Mouse (Mus musculus) kidney, postnatal 0 days (tissue): ENCODE results near the gene Mrpl48. TPM values are rescaled to one million over a fixed set of nuclear protein-coding genes. Genes with fewer than 3 reads are reported as not detected.

Experiments
- ATAC-seq: fragments of 200-750 bp; cut with Nextera tagmentation; replicated peaks from 2 replicates; pipeline ENCODE4 v1.8.0; 2017; ENCODE audit warnings: low read depth, moderate number of reproducible peaks, moderate TSS enrichment, moderate library complexity; ENCODE audit not compliant: low FRiP score
- DNase-seq: peaks from one replicate; pipeline ENCODE4 v3.0.0-alpha.2; 2016; ENCODE audit warnings: low spot score
- H3K27ac ChIP-seq: fragments of 300-500 bp; sonication (generic); 2 replicates; pipeline ENCODE4 v1.5.1; 2014; ENCODE audit warnings: mild to moderate bottlenecking
- H3K27me3 ChIP-seq: fragments of 300-500 bp; sonication (generic); 2 replicates; pipeline ENCODE4 v1.6.1; 2014; ENCODE audit warnings: low read length, mixed read lengths; ENCODE audit not compliant: insufficient read depth
- H3K36me3 ChIP-seq: fragments of 300-500 bp; sonication (generic); 2 replicates; pipeline ENCODE4 v1.6.1; 2014; ENCODE audit warnings: low read length, mixed read lengths; ENCODE audit not compliant: insufficient read depth
- H3K4me1 ChIP-seq: fragments of 300-500 bp; sonication (generic); replicated peaks from 2 replicates; pipeline ENCODE4 v1.6.1; 2014; ENCODE audit warnings: antibody characterized with exemption, low read length, mixed read lengths; ENCODE audit not compliant: insufficient read depth
- H3K4me2 ChIP-seq: fragments of 300-500 bp; sonication (generic); 2 replicates; pipeline ENCODE4 v1.6.1; 2014; ENCODE audit warnings: mild to moderate bottlenecking, low read length, moderate library complexity, mixed read lengths
- H3K4me3 ChIP-seq: fragments of 300-500 bp; sonication (generic); replicated peaks from 2 replicates; pipeline ENCODE4 v1.5.1; 2014; ENCODE audit warnings: low read depth, low read length
- H3K9ac ChIP-seq: fragments of 300-500 bp; sonication (generic); 2 replicates; pipeline ENCODE4 v1.6.1; 2014; ENCODE audit warnings: low read depth, low read length
- H3K9me3 ChIP-seq: fragments of 300-500 bp; sonication (generic); replicated peaks from 2 replicates; pipeline ENCODE4 v1.6.1; 2016; ENCODE audit warnings: low read length, inconsistent platforms, mixed read lengths
- CTCF ChIP-seq: IDR thresholded peaks from 2 replicates; pipeline ENCODE4 v1.5.1; 2016; ENCODE audit warnings: antibody characterized with exemption, low read depth, mild to moderate bottlenecking, moderate library complexity
- WGBS: fragments of 180-500 bp; shearing (Covaris S2); extraction: QIAGEN DNeasy Blood & Tissue Kit; methylation state at CpG from one replicate; pipeline ENCODE4 v1.1.7; 2014; 5-methylcytosine and 5-hydroxymethylcytosine counted together
- polyA plus RNA-seq: library from polyadenylated mRNA; unstranded; fragments of >200 nt; fragmentation: Nextera tagmentation; extraction: Ambion mirVana; gene quantifications from 2 replicates; pipeline ENCODE4 v1.2.1, GENCODE M21; 2015

The Mrpl48 gene
- polyA plus RNA-seq, 1 experiment from 2014 or later: 107 TPM

DNA sequence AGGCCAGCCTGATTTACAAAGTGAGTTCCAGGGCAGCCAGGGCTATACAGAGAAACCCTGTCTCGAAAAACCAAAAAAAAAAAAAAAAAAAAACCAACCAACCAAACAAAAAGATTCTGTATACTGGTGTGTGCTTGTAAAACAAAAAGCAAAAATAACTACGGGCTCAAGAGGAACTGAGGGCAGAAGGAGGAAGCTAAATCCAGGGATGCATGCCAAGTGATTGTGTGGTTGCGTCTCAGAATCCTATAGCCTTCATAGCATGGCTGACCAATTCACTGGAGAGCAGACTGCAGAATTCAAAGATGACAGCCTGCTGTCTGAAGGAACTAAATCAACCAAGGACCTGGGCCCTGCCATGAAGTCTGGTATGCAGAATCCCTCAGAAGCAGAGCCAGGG, 73.9 kb downstream of the Mrpl48 start:
- peaks cover 5% of the 10 kb centered on the region for H3K36me3 ChIP-seq
- no peak overlapping the region for H3K27ac ChIP-seq
- H3K27me3 ChIP-seq: no peaks in the 10 kb centered on the region
- H3K4me1 ChIP-seq: peaks cover 4% of the 10 kb centered on the region; the same call in 1 of the 2 replicates
- DNase-seq (no peak), ATAC-seq (no peak)
- TF ChIP-seq CTCF: no peak
- H3K4me2 ChIP-seq: no peak overlapping the region
- 79% methylated on average over 3 of the region's 3 CpGs for WGBS
- H3K9me3 ChIP-seq: no peaks in the 10 kb centered on the region
- H3K4me3 ChIP-seq: no peak overlapping the region
- H3K9ac ChIP-seq: no peak overlapping the region

DNA sequence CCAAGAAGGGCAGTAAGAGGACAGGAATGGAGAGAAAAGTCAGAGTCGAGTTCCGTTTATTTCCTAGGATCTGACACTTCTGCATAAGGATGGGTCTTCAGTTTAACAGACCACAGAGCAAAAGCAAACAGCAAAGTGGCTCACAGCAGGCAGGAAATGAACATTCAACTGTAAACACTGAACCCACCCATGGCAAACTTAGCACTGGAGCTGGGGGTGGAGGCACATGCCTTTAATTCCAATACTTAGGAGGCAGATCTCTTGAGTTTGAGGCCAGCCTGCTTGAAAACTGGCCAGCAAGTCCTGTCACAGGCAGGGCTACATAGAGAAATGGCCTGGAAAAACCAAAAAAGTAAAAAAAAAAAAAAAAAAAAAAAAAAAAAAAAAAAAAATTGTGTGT, 74.6 kb downstream of the Mrpl48 start:
- Histone ChIP-seq H3K9me3 (no peaks in the 10 kb centered on the region), H3K27ac (no peak overlapping the region), H3K4me3 (no peak overlapping the region), H3K27me3 (no peaks in the 10 kb centered on the region), H3K36me3 (no peaks in the 10 kb centered on the region), H3K4me2 (no peak overlapping the region), H3K4me1 (peaks cover 4% of the 10 kb centered on the region; the same call in 1 of the 2 replicates), H3K9ac (no peak overlapping the region)
- no peak for ATAC-seq
- TF ChIP-seq CTCF: no peak
- WGBS: 68% methylated on average over 2 of the region's 2 CpGs
- no peak for DNase-seq

DNA sequence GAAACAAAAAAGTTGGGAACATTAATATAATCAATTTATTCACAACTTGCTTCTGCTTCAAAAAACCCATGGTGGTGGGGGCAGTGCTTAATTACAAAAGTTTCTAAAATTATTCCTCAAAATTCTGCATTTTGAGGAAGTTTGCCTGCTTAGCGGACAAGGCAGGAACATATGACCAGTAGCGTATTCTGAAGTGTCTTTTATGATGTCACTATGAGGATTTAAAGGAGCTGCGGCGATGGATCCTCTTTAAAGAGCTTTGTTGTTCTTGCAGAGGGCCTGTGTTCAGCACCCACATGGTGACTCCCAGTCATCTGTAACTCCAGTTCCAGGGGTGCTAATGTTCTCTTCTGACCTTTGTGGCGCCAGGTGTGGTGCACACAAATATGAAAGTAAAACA, 77.3 kb downstream of the Mrpl48 start:
- H3K4me1 ChIP-seq: no peaks in the 10 kb centered on the region
- H3K4me2 ChIP-seq: no peak overlapping the region
- H3K36me3 ChIP-seq: no peaks in the 10 kb centered on the region
- H3K27me3 ChIP-seq: no peaks in the 10 kb centered on the region
- no peak overlapping the region for H3K4me3 ChIP-seq
- H3K27ac ChIP-seq: no peak overlapping the region
- no peak for DNase-seq
- no peak for ATAC-seq
- WGBS: 89% methylated on average over 5 of the region's 5 CpGs
- no peak overlapping the region for H3K9ac ChIP-seq
- no peaks in the 10 kb centered on the region for H3K9me3 ChIP-seq
- no peak for TF ChIP-seq CTCF

DNA sequence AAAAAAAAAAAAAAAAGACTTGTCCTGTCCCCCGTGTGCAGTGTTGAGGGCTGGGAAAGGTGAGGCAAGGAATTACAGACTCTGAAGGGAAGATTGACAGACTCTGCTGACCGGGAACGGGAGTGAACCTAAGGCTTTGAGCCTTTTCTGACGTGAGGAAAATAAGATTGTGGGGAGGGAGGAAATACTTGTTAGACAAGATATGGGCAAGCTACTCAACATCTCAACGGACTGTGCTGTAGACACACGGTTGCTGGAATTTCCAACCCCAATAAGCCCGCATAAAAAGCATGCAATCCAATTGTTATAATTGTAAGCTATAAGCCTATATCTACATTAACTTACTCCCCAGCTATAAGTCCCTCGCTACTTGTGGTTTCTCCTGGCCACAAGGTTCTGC, 83.4 kb downstream of the Mrpl48 start:
- H3K36me3 ChIP-seq: no peaks in the 10 kb centered on the region
- no peak overlapping the region for H3K4me3 ChIP-seq
- no peak overlapping the region for H3K9ac ChIP-seq
- H3K27me3 ChIP-seq: no peaks in the 10 kb centered on the region
- no peak overlapping the region for H3K27ac ChIP-seq
- ATAC-seq (no peak), DNase-seq (no peak)
- no peak overlapping the region for H3K4me2 ChIP-seq
- H3K4me1 ChIP-seq: no peaks in the 10 kb centered on the region
- no peak for TF ChIP-seq CTCF
- H3K9me3 ChIP-seq: no peaks in the 10 kb centered on the region
- 67% methylated on average over 8 of the region's 8 CpGs for whole genome bisulfite sequencing

DNA sequence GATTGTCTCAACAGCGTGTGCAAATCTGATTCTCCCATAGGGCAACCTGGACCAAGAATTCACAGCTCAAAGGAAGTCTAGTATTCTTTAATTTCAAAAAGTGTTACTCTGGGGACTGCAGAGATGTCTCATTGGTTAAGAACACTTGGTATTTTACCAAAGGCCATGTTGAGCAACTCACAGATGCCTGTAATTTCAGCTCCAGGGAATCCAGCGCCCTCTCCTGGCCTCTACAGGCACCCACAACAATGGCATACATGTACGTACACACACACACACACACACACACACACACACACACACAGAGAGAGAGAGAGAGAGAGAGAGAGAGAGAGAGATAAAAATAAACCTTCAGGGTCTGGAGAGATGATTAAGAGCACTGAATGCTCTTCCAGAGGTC, 85.9 kb downstream of the Mrpl48 start:
- DNase-seq: no peak
- Histone ChIP-seq H3K4me3 (no peak overlapping the region), H3K36me3 (no peaks in the 10 kb centered on the region), H3K27ac (no peak overlapping the region), H3K27me3 (no peaks in the 10 kb centered on the region), H3K4me1 (no peaks in the 10 kb centered on the region), H3K9me3 (no peaks in the 10 kb centered on the region), H3K9ac (no peak overlapping the region), H3K4me2 (no peak overlapping the region)
- 70% methylated on average over 3 of the region's 3 CpGs for WGBS
- ATAC-seq: no peak
- no peak for TF ChIP-seq CTCF

DNA sequence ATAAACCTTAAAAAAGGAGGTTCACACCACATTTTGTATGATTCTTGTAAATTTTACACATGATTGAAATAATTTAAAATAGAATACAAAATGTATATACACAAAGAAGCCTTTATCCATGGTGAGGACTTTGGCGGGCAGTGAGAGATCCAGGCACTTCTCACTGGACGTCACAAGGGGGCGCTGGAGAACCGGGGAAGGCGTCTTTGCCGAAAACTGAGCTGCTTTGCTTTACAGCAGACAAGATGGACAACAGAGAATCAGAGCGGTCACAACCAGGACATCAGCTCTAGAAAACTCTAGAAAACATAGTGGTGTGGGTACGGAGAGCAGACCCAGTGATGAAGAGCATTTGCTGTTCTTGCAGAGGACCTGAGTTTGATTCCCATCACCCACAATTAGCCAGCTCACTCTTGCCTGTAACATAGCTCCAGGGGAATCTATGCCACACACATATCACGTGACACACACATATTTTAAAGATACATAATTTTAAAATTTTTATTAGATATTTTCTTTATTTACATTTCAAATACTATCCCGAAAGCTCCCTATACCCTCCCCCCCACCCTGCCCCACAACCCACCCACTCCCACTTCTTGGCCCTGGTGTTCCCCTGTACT, 87.3 kb downstream of the Mrpl48 start:
- H3K4me2 ChIP-seq: no peak overlapping the region

DNA sequence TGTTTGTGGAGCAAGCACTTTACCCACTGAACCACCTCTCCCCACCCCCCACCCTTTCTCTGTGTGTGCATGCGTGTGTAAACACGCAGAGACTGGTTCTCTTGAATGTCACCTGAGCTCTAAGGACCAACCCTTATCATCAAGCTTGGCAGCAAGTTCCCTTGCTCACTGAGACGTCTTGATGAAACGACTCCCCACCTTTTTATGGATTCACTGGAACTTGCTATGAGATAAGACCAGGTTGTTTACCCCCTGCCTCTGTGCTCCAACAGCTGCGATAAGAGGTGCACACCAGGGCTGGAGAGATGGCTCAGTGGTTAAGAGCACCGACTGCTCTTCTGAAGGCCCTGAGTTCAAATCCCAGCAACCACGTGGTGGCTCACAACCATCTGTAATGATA, 87.9 kb downstream of the Mrpl48 start:
- DNase-seq (no peak), ATAC-seq (no peak)
- no peak overlapping the region for H3K27ac ChIP-seq
- 63% methylated on average over 7 of the region's 7 CpGs for WGBS
- H3K9ac ChIP-seq: no peak overlapping the region
- no peak overlapping the region for H3K4me3 ChIP-seq
- H3K9me3 ChIP-seq: no peaks in the 10 kb centered on the region
- no peaks in the 10 kb centered on the region for H3K36me3 ChIP-seq
- no peak overlapping the region for H3K4me2 ChIP-seq
- no peak for TF ChIP-seq CTCF
- H3K4me1 ChIP-seq: no peaks in the 10 kb centered on the region
- H3K27me3 ChIP-seq: no peaks in the 10 kb centered on the region

More for the DNA sequence above, 87.3 kb downstream of the Mrpl48 start:
- H3K9me3 ChIP-seq: no peaks in the 10 kb centered on the region
- WGBS: 17% methylated on average over 10 of the region's 10 CpGs
- no peaks in the 10 kb centered on the region for H3K4me1 ChIP-seq
- H3K27me3 ChIP-seq: no peaks in the 10 kb centered on the region
- no peaks in the 10 kb centered on the region for H3K36me3 ChIP-seq
- H3K4me3 ChIP-seq: no peak overlapping the region
- TF ChIP-seq CTCF: peak; percentile 93
- DNase-seq (peak; percentile 88), ATAC-seq (peak; percentile 33; the same call in 1 of the 2 replicates)
- H3K9ac ChIP-seq: no peak overlapping the region
- no peak overlapping the region for H3K27ac ChIP-seq
